Mouse (Mus musculus) hindbrain, embryonic 14.5 days (tissue): ENCODE measurements around the gene Rcc2. TPM values are rescaled to one million over a fixed set of nuclear protein-coding genes. Genes with fewer than 3 reads are reported as not detected.

Experiments used
- ATAC-seq: fragments of 200-750 bp; cut with Nextera tagmentation; 2 replicates; pipeline ENCODE4 v1.8.0; 2017; ENCODE audit warnings: moderate number of reproducible peaks, mild to moderate bottlenecking, moderate TSS enrichment, moderate library complexity; ENCODE audit not compliant: low FRiP score
- DNase-seq: peaks from one replicate; pipeline ENCODE4 v3.0.0-alpha.2; 2015; ENCODE audit warnings: low spot score
- H3K27ac ChIP-seq: fragments of 300-500 bp; sonication (generic); 2 replicates; pipeline ENCODE4 v1.5.1; 2014; ENCODE audit warnings: mild to moderate bottlenecking, moderate library complexity
- H3K27me3 ChIP-seq: fragments of 300-500 bp; sonication (generic); 2 replicates; pipeline ENCODE4 v1.6.1; 2014; ENCODE audit warnings: mild to moderate bottlenecking, low read length, mixed read lengths; ENCODE audit not compliant: control insufficient read depth, insufficient read depth
- H3K36me3 ChIP-seq: fragments of 300-500 bp; sonication (generic); replicated peaks from 2 replicates; pipeline ENCODE4 v1.6.1; 2014; ENCODE audit not compliant: control insufficient read depth, insufficient read depth
- H3K4me1 ChIP-seq: fragments of 300-500 bp; sonication (generic); replicated peaks from 2 replicates; pipeline ENCODE4 v1.6.1; 2014; ENCODE audit warnings: antibody characterized with exemption, low read length, mixed read lengths; ENCODE audit not compliant: control insufficient read depth, insufficient read depth
- H3K4me2 ChIP-seq: fragments of 300-500 bp; sonication (generic); replicated peaks from 2 replicates; pipeline ENCODE4 v1.6.1; 2014; ENCODE audit warnings: mild to moderate bottlenecking, moderate library complexity
- H3K4me3 ChIP-seq: fragments of 300-500 bp; sonication (generic); replicated peaks from 2 replicates; pipeline ENCODE4 v1.5.1; 2014; ENCODE audit warnings: mild to moderate bottlenecking, low read length
- H3K9ac ChIP-seq: fragments of 300-500 bp; sonication (generic); 2 replicates; pipeline ENCODE4 v1.6.1; 2014
- H3K9me3 ChIP-seq: fragments of 300-500 bp; sonication (generic); 2 replicates; pipeline ENCODE4 v1.6.1; 2016; ENCODE audit warnings: low read length; ENCODE audit not compliant: control insufficient read depth
- WGBS: fragments of 180-500 bp; shearing (Covaris S2); extraction: QIAGEN DNeasy Blood & Tissue Kit; methylation state at CpG from one replicate; pipeline ENCODE4 v1.1.7; 2014; 5-methylcytosine and 5-hydroxymethylcytosine counted together
- polyA plus RNA-seq: library from polyadenylated mRNA; unstranded; fragments of >200 nt; fragmentation: Nextera tagmentation; extraction: Ambion mirVana; gene quantifications from 2 replicates; pipeline ENCODE4 v1.2.1, GENCODE M21; 2014

Rcc2 gene
- polyA plus RNA-seq, 1 experiment from 2014 or later = 13.8 TPM

DNA sequence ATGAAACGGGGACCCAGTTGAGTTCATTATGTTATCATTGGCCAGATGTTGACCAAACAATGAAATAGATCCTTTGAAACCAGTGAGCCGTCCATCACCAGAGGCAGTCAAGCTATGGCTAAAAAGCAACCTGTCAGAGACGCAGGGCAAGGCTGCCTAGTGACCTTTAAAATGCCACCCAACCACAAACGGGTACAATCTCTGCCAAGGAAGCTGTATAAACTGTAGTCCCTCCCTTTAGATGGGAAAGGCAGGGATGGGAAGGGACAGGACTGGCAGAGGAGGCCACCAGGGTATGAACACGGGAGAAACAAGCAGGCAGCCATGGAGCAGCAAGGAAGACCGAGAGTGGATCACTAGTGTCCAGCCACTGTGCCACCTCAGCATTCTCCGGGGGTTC, 35.3 kb upstream of the Rcc2 start:
- no peaks in the 10 kb centered on the region; the same call in 1 of the 2 replicates for H3K4me1 ChIP-seq
- H3K27me3 ChIP-seq = no peaks in the 10 kb centered on the region
- no peak overlapping the region for H3K27ac ChIP-seq
- no peaks in the 10 kb centered on the region for H3K36me3 ChIP-seq
- WGBS = 67% methylated on average over 7 of the region's 7 CpGs
- no peaks in the 10 kb centered on the region for H3K9me3 ChIP-seq
- no peak for DNase-seq
- ATAC-seq = no peak
- H3K4me2 ChIP-seq = no peak overlapping the region
- no peak overlapping the region for H3K9ac ChIP-seq
- no peak overlapping the region for H3K4me3 ChIP-seq

- Histone ChIP-seq H3K4me1 (no peaks in the 10 kb centered on the region; the same call in 1 of the 2 replicates), H3K9me3 (no peaks in the 10 kb centered on the region), H3K9ac (no peak within 1 kb of the TSS), H3K27me3 (no peaks in the 10 kb centered on the region), H3K36me3 (no peaks in the 10 kb centered on the region), H3K4me3 (no peak within 1 kb of the TSS), H3K27ac (no peak within 1 kb of the TSS), H3K4me2 (no peak within 1 kb of the TSS)
- 77% methylated on average over 11 of the region's 11 CpGs for WGBS
- no peak for ATAC-seq
- no peak for DNase-seq
Observed at GRCm38 (mm10) chr4:140665760-140666159, 34.6 kb upstream of the Rcc2 start, which contains the start of gene Arhgef10l. TSS of gene Arhgef10l (minus strand) at chr4:140666012.

DNA sequence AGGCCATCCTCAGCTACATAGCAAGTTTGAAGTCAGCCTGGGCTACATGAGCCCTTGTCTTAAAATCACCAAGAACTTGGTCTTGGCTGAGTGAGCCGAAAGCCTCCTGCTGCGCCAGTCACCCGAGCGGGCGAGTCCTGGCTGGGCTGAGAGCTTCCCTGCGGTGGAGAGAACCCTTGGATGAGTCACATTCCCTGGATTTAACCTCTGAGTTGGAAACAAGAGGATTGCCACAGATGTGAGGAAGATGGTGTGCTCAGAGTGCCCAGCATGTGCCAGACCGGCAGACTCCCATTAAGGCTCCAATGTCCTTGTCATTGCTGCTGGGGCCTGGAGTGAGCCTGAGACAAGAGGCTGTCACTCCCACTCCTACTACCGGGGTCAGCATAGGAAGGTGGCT, 32.5 kb upstream of the Rcc2 start:
- H3K27ac ChIP-seq = no peak overlapping the region
- no peak overlapping the region for H3K4me3 ChIP-seq
- no peak overlapping the region for H3K9ac ChIP-seq
- no peaks in the 10 kb centered on the region for H3K9me3 ChIP-seq
- no peaks in the 10 kb centered on the region; the same call in 1 of the 2 replicates for H3K4me1 ChIP-seq
- DNase-seq (no peak), ATAC-seq (no peak)
- H3K36me3 ChIP-seq = no peaks in the 10 kb centered on the region
- H3K27me3 ChIP-seq = no peaks in the 10 kb centered on the region
- WGBS = 88% methylated on average over 8 of the region's 8 CpGs
- H3K4me2 ChIP-seq = no peak overlapping the region

- Histone ChIP-seq H3K9ac (no peak overlapping the region), H3K36me3 (no peaks in the 10 kb centered on the region), H3K9me3 (no peaks in the 10 kb centered on the region), H3K4me3 (no peak overlapping the region), H3K27me3 (no peaks in the 10 kb centered on the region), H3K27ac (no peak overlapping the region), H3K4me2 (no peak overlapping the region), H3K4me1 (no peaks in the 10 kb centered on the region)
- WGBS = 41% methylated on average over 12 of the region's 12 CpGs
- no peak for ATAC-seq
- DNase-seq = no peak
Observed at GRCm38 (mm10) chr4:140673527-140674264, 26.6 kb upstream of the Rcc2 start.

GRCm38 (mm10) chr4:140674345-140674926, 25.9 kb upstream of the Rcc2 start:
- Histone ChIP-seq H3K4me2 (no peak overlapping the region), H3K27ac (no peak overlapping the region)
- 0 out of 2 replicates have a peak, but pooled peaks have one; percentile 59 for ATAC-seq

DNA sequence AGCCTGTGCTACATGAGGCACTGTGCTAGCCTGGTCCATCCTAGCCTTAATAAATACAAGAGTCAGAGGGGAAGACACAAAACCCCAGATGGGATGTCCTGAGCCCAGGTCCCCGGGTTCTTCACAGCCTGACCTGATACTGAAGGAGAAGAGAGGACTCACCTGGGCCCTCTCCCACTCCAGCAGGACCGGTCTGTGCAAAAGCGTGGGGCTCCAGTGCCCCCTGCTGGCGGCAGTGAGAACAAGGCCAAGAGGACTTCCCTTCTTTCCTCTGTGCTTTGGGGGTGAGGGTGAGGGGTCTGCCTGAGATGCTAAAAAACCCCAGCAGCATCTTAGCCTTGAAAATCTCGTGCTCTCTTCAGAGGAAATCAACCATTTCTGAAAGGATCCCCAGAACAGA, 21.3 kb upstream of the Rcc2 start:
- WGBS = 16% methylated on average over 5 of the region's 5 CpGs
- H3K4me1 ChIP-seq = peaks cover 2% of the 10 kb centered on the region
- no peaks in the 10 kb centered on the region for H3K27me3 ChIP-seq
- DNase-seq (peak; percentile 73), ATAC-seq (0 out of 2 replicates have a peak, but pooled peaks have one; percentile 12)
- H3K9me3 ChIP-seq = no peaks in the 10 kb centered on the region
- no peak overlapping the region for H3K4me3 ChIP-seq
- H3K4me2 ChIP-seq = no peak overlapping the region
- no peaks in the 10 kb centered on the region for H3K36me3 ChIP-seq
- no peak overlapping the region for H3K27ac ChIP-seq
- H3K9ac ChIP-seq = no peak overlapping the region

More at GRCm38 (mm10) chr4:140674345-140674926, 25.9 kb upstream of the Rcc2 start:
- no peak overlapping the region for H3K4me3 ChIP-seq
- no peaks in the 10 kb centered on the region for H3K4me1 ChIP-seq
- no peak overlapping the region for H3K9ac ChIP-seq
- H3K9me3 ChIP-seq = no peaks in the 10 kb centered on the region
- 39% methylated on average over 11 of the region's 13 CpGs for WGBS
- DNase-seq = peak; percentile 78
- no peaks in the 10 kb centered on the region for H3K36me3 ChIP-seq
- H3K27me3 ChIP-seq = no peaks in the 10 kb centered on the region

DNA sequence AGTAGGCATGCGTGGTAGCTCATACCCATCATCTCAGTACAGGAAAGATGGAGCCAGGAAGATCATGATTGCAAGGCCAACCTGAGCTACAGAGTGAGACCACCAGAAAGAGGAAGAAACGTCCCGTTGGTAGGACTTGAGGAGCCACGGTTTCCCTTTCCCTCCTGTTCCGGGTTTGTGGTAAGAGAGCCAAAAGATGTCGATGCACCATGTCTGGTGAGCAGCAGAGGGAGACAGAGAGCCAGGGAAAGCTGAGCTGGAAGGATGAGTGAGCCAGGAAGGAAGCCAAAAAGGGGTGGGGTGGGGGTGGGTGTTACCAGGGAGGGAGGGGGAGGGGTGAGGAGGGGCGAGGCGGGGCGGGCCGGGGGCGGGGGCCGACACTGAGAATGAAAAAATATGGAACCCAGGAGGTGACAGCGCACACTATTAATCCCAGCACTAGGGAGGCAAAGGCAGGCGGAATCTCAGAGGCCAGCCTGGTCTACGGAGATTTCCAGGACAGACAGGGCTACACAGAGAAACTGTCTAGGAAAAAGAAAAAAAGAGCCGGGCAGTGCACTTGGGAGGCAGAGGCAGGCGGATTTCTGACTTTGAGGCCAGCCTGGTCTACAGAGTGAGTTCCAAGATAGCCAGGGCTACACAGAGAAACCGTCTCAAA, 20.5 kb upstream of the Rcc2 start:
- no peaks in the 10 kb centered on the region for H3K36me3 ChIP-seq
- H3K4me1 ChIP-seq = peaks cover 10% of the 10 kb centered on the region
- H3K27me3 ChIP-seq = 0 out of 2 replicates have a peak, but pooled peaks cover 2% of the 10 kb centered on the region
- 24% methylated on average over 17 of the region's 18 CpGs for WGBS
- peak; percentile 77 for DNase-seq
- H3K27ac ChIP-seq = no peak overlapping the region
- ATAC-seq = no peak
- no peaks in the 10 kb centered on the region for H3K9me3 ChIP-seq
- no peak overlapping the region for H3K4me2 ChIP-seq
- no peak overlapping the region for H3K9ac ChIP-seq
- no peak overlapping the region for H3K4me3 ChIP-seq

DNA sequence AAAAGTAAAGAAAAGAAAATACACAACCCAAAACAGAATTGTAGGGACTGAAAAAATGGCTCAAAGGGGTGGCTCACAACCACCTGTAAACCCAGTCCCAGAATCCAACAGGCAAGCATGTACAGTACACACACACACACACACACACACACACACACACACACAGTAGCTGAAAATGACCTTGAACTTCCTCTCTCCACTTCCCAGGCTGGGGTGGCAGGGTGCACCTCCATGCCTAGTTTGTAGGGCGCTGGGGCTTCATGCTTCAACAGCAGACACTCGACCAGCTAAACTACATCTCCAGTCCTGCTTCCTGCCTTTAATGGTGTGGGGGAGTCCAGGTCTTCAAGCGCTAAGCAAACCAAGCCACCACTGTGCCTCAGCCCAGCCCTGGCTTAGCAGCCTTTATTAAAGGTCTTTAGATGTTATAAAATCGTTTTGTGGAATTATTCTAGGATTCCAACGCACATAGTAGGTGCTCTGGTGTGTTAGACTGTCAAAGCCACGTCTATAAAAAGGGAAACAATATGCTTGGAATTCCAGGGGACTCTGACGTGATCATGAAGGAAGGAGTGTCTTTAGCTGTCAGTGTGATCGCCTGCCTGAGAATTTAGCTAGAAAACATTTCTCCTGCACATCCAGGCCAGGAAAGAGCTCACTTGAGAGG, 19.5 kb upstream of the Rcc2 start:
- WGBS = 64% methylated on average over 8 of the region's 8 CpGs
- Histone ChIP-seq H3K4me1 (peaks cover 11% of the 10 kb centered on the region), H3K27me3 (0 out of 2 replicates have a peak, but pooled peaks cover 4% of the 10 kb centered on the region), H3K27ac (no peak overlapping the region), H3K9ac (no peak overlapping the region), H3K36me3 (no peaks in the 10 kb centered on the region), H3K4me2 (no peak overlapping the region), H3K4me3 (no peak overlapping the region), H3K9me3 (no peaks in the 10 kb centered on the region)
- ATAC-seq = no peak
- DNase-seq = no peak

DNA sequence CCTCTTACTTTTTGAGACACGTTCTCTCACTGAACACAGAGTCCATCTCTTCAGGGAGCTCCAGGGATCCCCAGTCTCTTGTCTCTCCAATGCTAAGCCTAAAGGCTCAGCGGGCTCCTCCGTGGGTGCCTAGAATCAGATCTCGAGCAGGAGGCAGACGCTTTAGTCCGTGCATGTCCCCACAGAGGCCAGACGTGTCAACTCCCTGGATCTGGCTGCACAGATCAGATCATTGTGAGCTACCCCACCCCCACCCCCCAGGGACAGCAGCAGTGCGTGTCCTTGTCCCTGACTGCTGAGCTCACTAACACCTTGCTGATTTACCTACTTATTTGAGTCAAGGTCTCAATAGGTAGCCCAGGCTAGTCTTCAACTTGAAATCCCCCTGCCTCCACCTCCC, 16.7 kb upstream of the Rcc2 start:
- Histone ChIP-seq H3K9ac (no peak overlapping the region), H3K36me3 (no peaks in the 10 kb centered on the region), H3K4me3 (no peak overlapping the region), H3K27ac (no peak overlapping the region), H3K27me3 (0 out of 2 replicates have a peak, but pooled peaks cover 4% of the 10 kb centered on the region), H3K9me3 (no peaks in the 10 kb centered on the region), H3K4me2 (no peak overlapping the region), H3K4me1 (peaks cover 11% of the 10 kb centered on the region)
- DNase-seq (no peak), ATAC-seq (no peak)
- 30% methylated on average over 8 of the region's 8 CpGs for WGBS
